Mouse (Mus musculus) heart, adult 2 months (tissue): ENCODE measurements around the gene Vac14.

Experiments used
- CTCF ChIP-seq: fragments of 200-600 bp; IDR thresholded peaks from 2 replicates; pipeline ENCODE4 v1.8.1; 2022; ENCODE audit warnings: antibody characterized with exemption, mild to moderate bottlenecking, moderate library complexity
- POLR2A ChIP-seq: fragments of 200-500 bp; IDR thresholded peaks from 2 replicates; pipeline ENCODE4 v1.6.1; 2011; ENCODE audit warnings: mild to moderate bottlenecking, low read depth, low read length, control low read depth; ENCODE audit not compliant: insufficient read depth

DNA sequence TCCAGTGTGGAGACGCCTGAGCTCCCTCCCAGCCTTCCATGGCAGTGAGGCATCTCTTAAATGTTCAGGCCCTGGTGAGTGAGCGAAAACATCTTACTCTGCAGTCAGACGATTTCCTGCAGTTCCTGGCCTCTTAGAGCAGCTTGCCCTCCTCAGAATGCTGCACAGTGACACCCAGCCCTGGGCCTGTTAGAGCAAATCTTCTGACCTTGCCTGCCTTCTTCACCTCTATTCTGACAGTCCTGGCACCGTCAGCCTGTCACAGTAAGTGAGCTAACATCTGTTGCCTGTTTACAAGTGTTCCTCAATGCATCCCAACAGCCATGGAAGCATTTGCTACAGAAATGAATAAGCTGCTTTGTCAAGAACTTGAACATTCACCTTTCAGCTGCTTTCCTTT, 24.8 kb downstream of the Vac14 start:
- TF ChIP-seq POLR2A (no peak), CTCF (no peak)
